16 mouse cellular contexts compared by ENCODE assay signal in the genomic region with DNA sequence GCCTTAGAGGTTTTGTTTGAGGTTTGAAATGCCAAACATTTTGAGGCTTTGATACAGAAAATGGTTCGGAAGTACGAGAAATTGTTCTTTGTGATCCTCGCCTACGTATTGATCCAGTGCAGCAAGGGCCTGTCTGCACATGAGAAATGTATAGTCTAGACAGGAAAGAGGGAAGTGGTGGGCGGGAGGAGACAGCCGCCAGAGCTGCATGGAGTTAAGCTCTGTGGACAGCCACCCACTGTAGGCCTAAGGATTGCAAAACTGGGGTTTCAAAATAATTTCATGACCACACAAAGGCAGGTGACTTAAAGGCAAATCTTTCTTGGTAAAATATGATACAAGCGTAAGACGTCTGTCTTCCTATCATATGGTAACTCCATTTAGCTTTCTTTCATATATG.
DNase-seq lines count a peak whose midpoint lies in the region.
"Had no signal": no experiment of that assay in that cellular context is flagged by ENCODE, and none has a peak within 500 bp of the region (broad histone marks: within the 10 kb centered on the region; RNA-seq: fewer than 3 reads in every experiment).

No protein-coding gene starts in this region.

- DNase-seq in layer of hippocampus, adult 9-11 months: peak; percentile 63
- DNase-seq in layer of hippocampus, adult 18-20 months (ENCODE audit: low spot score in 2 of 2): no peak
- peak; percentile 83 for DNase-seq in 416B (ENCODE audit: low read depth)
- DNase-seq in brain, adult 2 months (ENCODE audit: low read depth, low spot score): peak; percentile 45
- DNase-seq in induced T-regulatory cell, adult 2 months (ENCODE audit: low read depth): peak; percentile 31
- no peak for DNase-seq in left cerebral cortex, adult 9 months (ENCODE audit: low spot score in 2 of 2)
- DNase-seq in natural killer cell, adult 2 months (ENCODE audit: low spot score in 2 of 2): no peak
- no peak for DNase-seq in spleen, adult 12 weeks (ENCODE audit: low spot score)
- DNase-seq: adrenal gland, adult 8-10 months; cerebellum, adult 11 months; cerebellum, postnatal 14 days; gastrocnemius, postnatal 14 days; kidney, adult 18-20 months; kidney, postnatal 10 days; lung, embryonic 14.5 days; thymus, adult 2 months had no signal

Comparison
In these comparisons a context has a peak if more than half of its experiments do, and no peak if none do; other contexts are left out.
1. DNase-seq: peak in layer of hippocampus, adult 9-11 months (single experiment), 416B (single experiment), brain, adult 2 months (single experiment) and induced T-regulatory cell, adult 2 months (single experiment); none in layer of hippocampus, adult 18-20 months (0 of 2), left cerebral cortex, adult 9 months (0 of 2), natural killer cell, adult 2 months (0 of 2) and spleen, adult 12 weeks (single experiment).